Mouse (Mus musculus) limb, embryonic 14.5 days (tissue): ENCODE data around the gene Olfr279. TPM values are rescaled to one million over a fixed set of nuclear protein-coding genes. Genes with fewer than 3 reads are reported as not detected.

ENCODE experiments used
- ATAC-seq: fragments of 200-750 bp; cut with Nextera tagmentation; 2 replicates; pipeline ENCODE4 v1.8.0; 2017; ENCODE audit warnings: low read depth, moderate number of reproducible peaks, moderate TSS enrichment; ENCODE audit not compliant: low FRiP score
- DNase-seq: peaks from one replicate; pipeline ENCODE4 v3.0.0-alpha.2; 2015; ENCODE audit warnings: low spot score
- H3K27ac ChIP-seq: fragments of 300-500 bp; sonication (generic); replicated peaks from 2 replicates; pipeline ENCODE4 v1.5.1; 2014; ENCODE audit warnings: low read depth, mild to moderate bottlenecking, low read length, moderate library complexity, mixed read lengths
- H3K27me3 ChIP-seq: fragments of 300-500 bp; sonication (generic); 2 replicates; pipeline ENCODE4 v1.6.1; 2014; ENCODE audit warnings: low read length, mixed read lengths; ENCODE audit not compliant: control insufficient read depth, insufficient read depth
- H3K36me3 ChIP-seq: fragments of 300-500 bp; sonication (generic); 2 replicates; pipeline ENCODE4 v1.6.1; 2014; ENCODE audit warnings: mild to moderate bottlenecking, low read length, moderate library complexity, mixed read lengths; ENCODE audit not compliant: control insufficient read depth, insufficient read depth
- H3K4me1 ChIP-seq: fragments of 300-500 bp; sonication (generic); 2 replicates; pipeline ENCODE4 v1.6.1; 2014; ENCODE audit warnings: antibody characterized with exemption, low read length, mixed read lengths; ENCODE audit not compliant: control insufficient read depth, insufficient read depth
- H3K4me2 ChIP-seq: fragments of 300-500 bp; sonication (generic); replicated peaks from 2 replicates; pipeline ENCODE4 v1.6.1; 2014; ENCODE audit warnings: low read depth, mild to moderate bottlenecking, low read length, moderate library complexity; ENCODE audit not compliant: severe bottlenecking
- H3K4me3 ChIP-seq: fragments of 300-500 bp; sonication (generic); replicated peaks from 2 replicates; pipeline ENCODE4 v1.5.1; 2014; ENCODE audit warnings: low read length
- H3K9ac ChIP-seq: fragments of 300-500 bp; sonication (generic); 2 replicates; pipeline ENCODE4 v1.6.1; 2014; ENCODE audit warnings: mild to moderate bottlenecking, low read depth, low read length, moderate library complexity; ENCODE audit not compliant: severe bottlenecking
- H3K9me3 ChIP-seq: fragments of 300-500 bp; sonication (generic); 2 replicates; pipeline ENCODE4 v1.6.1; 2016; ENCODE audit warnings: low read length; ENCODE audit not compliant: control insufficient read depth
- POLR2A ChIP-seq: fragments of 200-500 bp; IDR thresholded peaks from 2 replicates; pipeline ENCODE4 v1.8.0; 2012; ENCODE audit warnings: inconsistent platforms, mild to moderate bottlenecking, moderate library complexity, borderline replicate concordance; ENCODE audit not compliant: insufficient read depth, insufficient read length; ENCODE audit errors: extremely low read depth
- WGBS: fragments of 180-500 bp; shearing (Covaris S2); extraction: QIAGEN DNeasy Blood & Tissue Kit; methylation state at CpG from one replicate; pipeline ENCODE4 v1.1.7; 2014; 5-methylcytosine and 5-hydroxymethylcytosine counted together
- polyA plus RNA-seq, 2 experiments: library from polyadenylated mRNA; depleted of rRNA in 1 of 2; stranded (reverse) in 1 of 2; unstranded in 1 of 2; fragments of >200 nt; fragmentation: Nextera tagmentation in 1 of 2; extraction: Ambion mirVana in 1 of 2; gene quantifications; 2 replicates each; pipeline versions ENCODE4 v1.2.1 to v1.2.3; 2012 to 2014

The Olfr279 gene
- polyA plus RNA-seq, 2 experiments = not detected

GRCm38 (mm10) chr15:98517380-98518355, 25.5 kb downstream of the Olfr279 start:
- no peak for DNase-seq

GRCm38 (mm10) chr15:98521245-98521644, 29.0 kb downstream of the Olfr279 start:
- Histone ChIP-seq H3K27me3 (no peaks in the 10 kb centered on the region), H3K4me2 (no peak overlapping the region), H3K9me3 (no peaks in the 10 kb centered on the region), H3K27ac (no peak overlapping the region), H3K9ac (no peak overlapping the region), H3K4me1 (no peaks in the 10 kb centered on the region), H3K36me3 (peaks cover 78% of the 10 kb centered on the region), H3K4me3 (no peak overlapping the region)
- WGBS = 94% methylated on average over 3 of the region's 3 CpGs
- TF ChIP-seq POLR2A = no peak
- ATAC-seq = no peak
- DNase-seq = no peak

More at GRCm38 (mm10) chr15:98517380-98518355, 25.5 kb downstream of the Olfr279 start:
- no peak overlapping the region for H3K9ac ChIP-seq
- no peak overlapping the region for H3K4me3 ChIP-seq
- H3K9me3 ChIP-seq = no peaks in the 10 kb centered on the region
- H3K27me3 ChIP-seq = no peaks in the 10 kb centered on the region
- no peak for TF ChIP-seq POLR2A
- 71% methylated on average over 16 of the region's 16 CpGs for WGBS
- no peak overlapping the region for H3K27ac ChIP-seq
- H3K4me2 ChIP-seq = no peak overlapping the region
- peaks cover 47% of the 10 kb centered on the region for H3K36me3 ChIP-seq
- ATAC-seq = peak; percentile 18; the same call in 1 of the 2 replicates
- H3K4me1 ChIP-seq = peaks cover 2% of the 10 kb centered on the region; the same call in 1 of the 2 replicates

- Histone ChIP-seq H3K27ac (no peak overlapping the region), H3K9me3 (no peaks in the 10 kb centered on the region), H3K36me3 (peaks cover 94% of the 10 kb centered on the region), H3K9ac (no peak overlapping the region), H3K4me3 (no peak overlapping the region), H3K27me3 (no peaks in the 10 kb centered on the region), H3K4me1 (no peaks in the 10 kb centered on the region), H3K4me2 (no peak overlapping the region)
- ATAC-seq (no peak), DNase-seq (no peak)
- WGBS = 70% methylated on average over 5 of the region's 5 CpGs
- no peak for TF ChIP-seq POLR2A
These were observed 33.9 kb downstream of the Olfr279 start for GRCm38 (mm10) chr15:98526057-98526456.

- no peak overlapping the region for H3K27ac ChIP-seq
- DNase-seq = no peak
- H3K4me2 ChIP-seq = no peak overlapping the region
- H3K9ac ChIP-seq = no peak overlapping the region
- H3K9me3 ChIP-seq = no peaks in the 10 kb centered on the region
- H3K4me3 ChIP-seq = no peak overlapping the region
- no peaks in the 10 kb centered on the region for H3K27me3 ChIP-seq
- peaks cover 90% of the 10 kb centered on the region for H3K36me3 ChIP-seq
- ATAC-seq = no peak
- 93% methylated on average over 5 of the region's 5 CpGs for WGBS
- TF ChIP-seq POLR2A = no peak
- peaks cover 1% of the 10 kb centered on the region; the same call in 1 of the 2 replicates for H3K4me1 ChIP-seq
These were observed 35.0 kb downstream of the Olfr279 start for GRCm38 (mm10) chr15:98527056-98527771.

GRCm38 (mm10) chr15:98528066-98528563, 35.9 kb downstream of the Olfr279 start:
- H3K36me3 ChIP-seq = peaks cover 82% of the 10 kb centered on the region
- H3K9ac ChIP-seq = no peak overlapping the region
- 81% methylated on average over 5 of the region's 5 CpGs for WGBS
- no peak for TF ChIP-seq POLR2A
- DNase-seq (no peak), ATAC-seq (no peak)
- H3K4me1 ChIP-seq = peaks cover 8% of the 10 kb centered on the region; the same call in 1 of the 2 replicates
- no peak overlapping the region for H3K4me3 ChIP-seq
- H3K27ac ChIP-seq = no peak overlapping the region
- H3K4me2 ChIP-seq = no peak overlapping the region
- H3K9me3 ChIP-seq = no peaks in the 10 kb centered on the region
- no peaks in the 10 kb centered on the region for H3K27me3 ChIP-seq
